Mouse (Mus musculus) MEL (cell line): ENCODE measurements around the gene Csmd2.

Experiments
- CHD2 ChIP-seq: IDR thresholded peaks from 2 replicates; pipeline ENCODE4 v1.6.1; 2011; ENCODE audit warnings: low read length, improper control_type of control experiment
- MAX ChIP-seq: IDR thresholded peaks from 2 replicates; pipeline ENCODE4 v1.6.1; 2011; ENCODE audit warnings: low read length, improper control_type of control experiment
- USF1 ChIP-seq: IDR thresholded peaks from 2 replicates; pipeline ENCODE4 v1.6.1; 2014; ENCODE audit warnings: low read depth, mild to moderate bottlenecking, inconsistent platforms, low read length, improper control_type of control experiment, moderate library complexity

- TF ChIP-seq USF1 (no peak), MAX (no peak), CHD2 (no peak)
Observed at GRCm38 (mm10) chr4:128442791-128443190, 455.1 kb downstream of the Csmd2 start.
